Mouse (Mus musculus) spleen, postnatal 4 days (tissue): ENCODE results near the gene Cd164l2.

ENCODE experiments used
- DNase-seq, 2 experiments: peaks; one replicate each; pipeline ENCODE4 v3.0.0; 2022; ENCODE audit warnings: low spot score in 2 of 2

Cd164l2 gene

DNA sequence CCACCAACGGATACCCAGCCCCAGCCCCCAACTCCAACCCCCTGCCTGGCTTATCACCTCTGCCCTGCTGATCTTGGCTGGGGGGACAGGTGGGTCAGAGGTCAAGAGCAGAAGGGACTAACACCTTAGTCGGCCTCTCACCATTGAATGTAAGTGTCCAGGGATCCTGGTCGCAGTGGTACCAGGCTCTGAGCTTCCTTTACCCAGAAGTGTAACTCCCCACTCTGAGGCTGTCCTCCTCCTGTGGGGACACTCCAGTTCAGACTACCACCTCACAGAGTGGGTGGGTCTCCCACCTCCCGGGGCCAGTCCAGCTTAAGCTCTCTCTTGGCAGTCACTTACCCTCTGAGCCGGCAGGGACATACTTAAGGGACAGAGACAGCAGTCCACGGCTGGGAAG is 43.5 kb downstream of the Cd164l2 start:
- DNase-seq: no peak

DNA sequence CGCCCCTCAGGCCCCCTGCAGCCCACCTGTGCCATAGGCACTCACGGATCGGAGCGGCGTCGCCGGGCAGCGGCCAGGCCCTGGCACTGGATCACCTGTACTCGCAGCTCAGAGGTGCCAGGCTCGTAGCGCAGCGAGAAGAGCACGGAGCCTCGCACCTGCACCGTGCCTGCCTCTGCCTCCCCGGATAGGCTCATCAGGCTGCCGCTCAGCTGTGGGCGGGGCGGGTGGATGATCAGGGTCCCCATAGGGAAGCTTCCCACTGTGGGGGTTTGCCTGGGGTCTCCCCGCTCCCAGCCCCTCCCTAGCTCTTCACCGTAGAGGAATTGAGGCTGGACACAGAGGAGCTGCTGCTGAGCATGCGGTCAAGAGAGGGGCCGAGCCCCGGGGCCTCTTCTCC is 44.9 kb downstream of the Cd164l2 start:
- no peak for DNase-seq

DNA sequence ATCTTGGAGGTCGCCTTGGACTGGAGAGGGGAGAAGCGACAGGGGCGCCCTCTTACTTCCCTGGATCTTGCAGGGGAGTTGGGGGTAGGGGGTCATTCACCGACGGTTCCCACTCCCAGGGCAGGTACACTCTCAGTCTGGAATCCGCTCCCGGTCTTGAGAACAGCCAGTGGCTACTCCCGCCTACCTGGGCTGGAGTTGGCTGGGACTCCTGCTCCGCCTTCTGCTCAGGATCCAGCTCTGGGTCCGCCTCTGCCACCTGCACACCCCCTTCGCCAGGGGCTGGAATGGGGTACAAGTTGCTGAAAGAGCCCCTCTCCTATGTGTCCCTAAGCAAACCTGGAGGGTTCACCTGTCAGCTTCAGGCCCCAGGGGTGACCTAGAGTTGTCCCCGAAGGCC is 45.3 kb downstream of the Cd164l2 start:
- DNase-seq: no peak

DNA sequence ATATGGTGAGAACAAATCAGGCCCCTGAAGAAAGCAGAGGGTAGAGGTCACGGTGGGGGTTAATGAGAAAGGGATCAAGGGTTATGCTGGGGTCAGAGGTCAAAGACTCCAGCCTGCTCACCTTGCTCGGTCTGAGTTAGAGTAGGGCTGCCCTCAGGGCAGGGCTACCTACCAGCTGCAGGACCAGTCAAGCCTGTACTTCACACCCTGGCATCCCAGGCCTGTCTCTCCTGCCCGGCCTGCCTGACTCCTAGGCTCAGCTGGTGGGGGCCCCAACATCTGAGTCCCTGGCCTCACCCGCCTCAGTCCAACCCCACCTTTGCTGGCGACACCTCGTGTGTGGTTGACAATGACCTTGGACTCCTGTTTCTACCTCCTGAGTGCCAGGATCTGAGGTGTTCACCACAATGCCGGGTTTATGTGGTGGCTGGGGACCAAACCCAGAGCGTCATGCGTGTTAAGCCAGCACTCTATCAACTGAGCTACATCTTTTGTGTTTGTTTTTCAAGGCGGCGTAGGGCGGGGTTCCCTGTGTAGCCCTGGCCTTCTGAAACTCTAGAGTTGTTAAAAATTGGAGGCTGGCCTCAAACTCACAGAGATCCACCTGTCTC is 46.0 kb downstream of the Cd164l2 start:
- DNase-seq: no peak

DNA sequence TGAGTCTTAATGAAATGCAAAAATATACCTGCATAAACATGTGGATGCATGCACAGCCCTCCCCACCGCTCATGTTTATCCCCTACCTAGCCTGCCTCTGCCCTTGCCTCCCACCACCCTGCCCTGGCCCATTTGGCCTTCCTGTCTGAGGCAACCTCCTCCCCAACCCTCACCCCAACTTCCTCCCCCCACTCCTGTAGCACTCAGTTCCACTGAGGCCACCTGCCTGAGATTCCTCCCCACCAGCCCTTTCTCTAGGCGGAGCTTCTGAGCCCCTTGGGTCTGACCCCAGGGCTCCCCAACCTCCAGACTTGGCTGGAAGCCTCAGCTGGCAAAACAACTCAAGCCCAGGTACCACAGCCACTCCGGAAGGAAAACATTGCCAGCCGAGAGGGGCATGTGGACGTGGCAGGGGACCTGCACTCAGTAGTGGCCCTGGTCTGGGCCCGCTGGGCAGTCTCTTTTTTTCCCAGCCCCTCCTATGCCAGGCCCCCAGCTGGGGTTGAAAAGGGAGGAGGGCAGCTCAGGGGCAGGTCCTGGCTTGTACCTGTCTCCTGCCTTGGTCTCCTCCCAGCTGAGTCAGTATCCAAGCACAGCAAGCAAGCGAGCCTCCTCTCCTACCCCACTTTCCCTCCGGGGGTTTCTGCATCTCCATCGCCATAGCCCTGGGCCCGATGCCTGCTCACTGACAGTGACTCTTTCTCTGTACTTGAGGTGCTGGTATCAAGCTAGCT is 49.9 kb downstream of the Cd164l2 start:
- DNase-seq: peak in 1 of 2 experiments; percentile 67

DNA sequence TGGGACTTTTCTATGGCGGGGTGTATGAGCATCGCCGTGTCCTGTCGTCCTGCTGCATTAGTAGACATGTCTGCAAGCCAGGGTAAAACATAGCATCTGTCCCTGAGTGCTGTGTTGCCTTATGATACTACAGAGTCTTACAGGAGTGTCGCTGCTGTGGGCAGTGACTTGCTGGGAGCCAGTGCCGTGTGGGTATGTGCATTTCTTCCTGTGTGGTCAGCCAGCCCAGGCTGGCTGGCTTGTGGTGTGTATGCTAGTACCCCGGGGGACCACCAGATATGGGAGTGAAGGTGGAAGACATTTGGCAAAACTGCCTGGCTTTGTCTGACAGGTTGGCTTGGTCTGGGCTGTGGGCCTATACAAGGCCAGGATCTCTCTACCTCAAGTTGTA is 50.4 kb downstream of the Cd164l2 start:
- DNase-seq: no peak

DNA sequence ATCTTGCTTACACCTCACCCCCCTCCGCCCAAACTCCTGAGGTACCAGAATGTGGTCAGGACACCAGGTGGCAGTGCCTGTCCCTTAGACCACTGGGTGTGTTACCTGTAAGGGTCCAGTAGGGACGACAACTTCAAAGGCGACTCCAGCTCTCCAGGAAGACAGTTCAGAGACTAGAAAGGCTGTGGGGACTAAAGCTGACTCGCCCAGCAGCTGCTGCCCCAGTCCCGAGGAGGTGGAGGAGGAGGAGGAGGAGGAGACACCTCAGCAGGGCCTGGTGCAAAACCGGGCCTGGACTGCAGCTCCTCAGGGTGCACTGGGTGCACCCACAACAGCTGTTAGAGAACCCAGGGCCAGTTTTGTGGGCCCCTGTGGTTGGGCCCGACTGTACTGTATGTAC is 51.0 kb downstream of the Cd164l2 start, which contains the start of gene Sytl1:
Gene Sytl1 (minus strand): TSS at position 232 of the 400 bp plus-strand sequence.
- peak in 1 of 2 experiments; percentile 66 for DNase-seq

DNA sequence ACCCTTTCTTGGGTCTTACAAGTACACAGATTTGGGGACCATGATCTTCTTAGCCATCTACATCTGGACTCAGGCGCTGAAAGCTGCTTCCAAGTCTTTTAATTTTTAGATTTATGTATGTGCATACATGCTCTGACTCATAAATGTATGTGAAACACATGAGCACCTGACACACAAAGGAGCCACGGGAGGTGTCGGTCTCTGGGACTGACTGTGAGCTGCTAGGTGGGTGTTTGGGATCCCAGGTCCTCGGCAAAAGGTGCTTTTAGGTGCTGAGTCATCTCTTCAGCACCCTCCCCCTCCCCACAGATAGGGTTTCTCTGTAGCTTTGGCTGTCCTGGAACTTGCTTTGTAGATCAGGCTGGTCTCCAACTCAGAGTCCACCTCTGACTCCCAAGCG is 51.8 kb downstream of the Cd164l2 start:
- DNase-seq: no peak

DNA sequence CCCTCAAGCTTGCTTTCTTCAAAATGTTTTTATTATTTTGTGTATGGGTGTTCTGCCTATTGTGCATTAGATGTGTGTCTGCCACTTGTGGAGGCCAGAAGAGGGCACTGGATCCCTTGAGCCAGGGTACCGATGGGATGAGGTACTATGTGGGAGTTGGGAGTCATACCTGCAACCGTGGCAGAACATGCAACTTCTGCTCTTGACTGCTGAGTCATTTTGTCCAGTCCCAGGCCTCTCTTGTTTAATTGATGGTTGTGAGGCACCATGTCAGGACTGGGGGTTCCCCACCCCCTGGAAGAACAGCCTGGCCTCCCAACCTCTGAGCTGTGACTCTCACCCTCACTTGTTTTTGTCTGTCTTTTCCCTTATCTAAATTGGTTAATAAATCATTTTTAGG is 52.6 kb downstream of the Cd164l2 start:
- DNase-seq: no peak

DNA sequence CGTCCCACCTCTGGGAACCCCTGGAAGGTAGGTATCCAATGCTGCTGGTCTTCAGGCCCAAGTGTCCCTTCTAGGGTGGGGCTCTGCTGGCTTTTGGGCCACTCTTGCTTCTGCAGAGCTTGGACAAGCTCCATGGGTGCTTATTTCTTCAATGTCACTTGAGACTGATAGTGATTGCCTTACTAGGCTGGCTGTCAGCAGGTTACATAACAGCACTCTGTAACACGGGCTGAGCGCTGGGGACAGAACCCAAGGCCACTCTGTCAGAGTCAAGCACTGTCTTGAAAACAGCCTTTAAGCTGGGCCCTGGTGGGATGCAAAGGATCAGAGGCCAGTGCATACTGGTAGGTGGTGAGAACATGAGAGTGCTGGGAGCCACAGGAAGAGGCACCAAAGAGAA is 53.4 kb downstream of the Cd164l2 start:
- DNase-seq: no peak

DNA sequence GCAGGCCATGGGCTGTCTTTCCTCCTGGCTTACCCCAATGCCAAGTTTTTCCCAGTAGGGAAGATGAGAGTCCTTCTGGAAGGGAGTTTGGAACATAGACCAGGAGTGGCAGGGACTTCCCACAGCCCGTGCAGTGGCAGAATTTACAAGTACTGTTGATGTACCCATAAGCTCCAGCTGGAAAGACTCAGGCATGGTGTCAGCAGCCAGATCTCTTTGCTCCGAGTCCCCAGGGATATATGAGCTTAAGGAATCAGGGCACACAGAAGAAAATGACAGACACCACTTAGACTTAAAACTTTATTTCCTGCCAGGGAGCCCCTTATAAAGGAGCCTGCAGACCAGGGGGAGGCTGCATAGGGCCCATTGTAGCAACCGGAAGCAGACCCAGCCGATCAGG is 53.8 kb downstream of the Cd164l2 start:
- no peak for DNase-seq

DNA sequence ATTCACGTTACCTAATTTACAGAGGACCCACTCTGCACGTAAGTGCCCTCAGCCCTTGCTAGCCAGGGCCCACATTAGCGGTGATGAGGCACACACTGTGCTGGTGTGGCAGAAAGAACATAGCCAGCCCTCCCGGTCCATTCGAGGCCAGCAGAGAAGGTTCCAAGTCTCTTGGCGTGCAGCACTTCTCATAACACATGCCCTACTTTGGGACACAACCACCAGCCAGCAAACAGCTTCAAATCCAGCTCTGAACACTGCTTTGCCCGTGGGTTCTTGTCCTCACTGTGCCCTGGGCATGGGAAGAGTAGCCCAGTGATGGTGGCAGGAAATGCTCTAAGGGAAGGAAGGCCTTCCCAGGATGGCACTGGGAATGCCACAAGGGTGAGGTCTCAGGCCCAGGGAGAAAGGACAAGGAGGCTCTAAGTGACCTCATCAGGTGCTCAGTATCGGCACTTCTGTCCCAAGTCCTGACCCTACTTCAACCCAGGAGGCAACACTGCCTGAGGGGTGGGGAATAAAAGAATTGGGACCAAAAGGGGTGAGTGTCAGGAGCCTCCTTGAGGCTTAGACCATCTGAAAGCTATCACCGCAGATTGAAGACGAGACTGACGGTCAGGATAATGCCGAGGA is 54.4 kb downstream of the Cd164l2 start:
- DNase-seq: no peak

DNA sequence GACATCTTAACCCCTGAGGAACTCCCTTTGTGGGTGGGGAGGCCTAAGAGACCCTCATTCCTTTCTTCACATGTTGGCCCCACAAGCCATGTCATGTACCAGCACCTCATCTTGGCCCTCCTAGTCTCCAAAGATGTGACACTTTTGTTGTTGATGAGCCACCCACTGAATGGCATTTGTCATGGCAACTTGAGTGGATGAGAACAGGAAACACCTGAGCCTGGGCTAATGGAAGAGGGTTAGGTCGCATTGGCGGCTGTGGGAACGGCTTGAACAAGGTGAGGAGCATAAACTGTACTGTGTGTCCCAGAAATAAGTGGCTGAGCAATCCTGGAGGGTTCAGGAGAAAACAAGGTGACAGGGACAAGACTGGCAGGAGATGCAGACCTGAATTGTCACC is 57.0 kb downstream of the Cd164l2 start:
- no peak for DNase-seq

DNA sequence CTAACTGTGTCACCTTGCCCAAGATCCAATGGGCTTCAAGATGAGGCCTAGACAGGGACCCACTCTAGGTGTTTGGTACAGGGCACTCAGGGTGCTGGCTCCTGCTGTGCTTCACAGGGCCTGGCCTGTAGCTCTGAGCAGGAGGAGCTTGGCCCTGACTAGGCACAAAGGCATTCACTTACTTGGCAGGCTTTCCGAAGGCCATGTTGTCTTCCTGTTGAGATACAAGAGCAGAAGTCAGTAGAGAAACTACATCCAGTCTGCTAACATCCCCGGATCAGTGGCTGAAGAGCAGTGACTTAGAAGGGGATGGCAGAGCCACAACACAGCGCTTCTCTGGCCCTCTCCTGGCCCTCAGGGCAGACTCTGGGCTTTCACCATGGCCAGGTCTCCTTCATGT is 57.7 kb downstream of the Cd164l2 start:
- DNase-seq: no peak

DNA sequence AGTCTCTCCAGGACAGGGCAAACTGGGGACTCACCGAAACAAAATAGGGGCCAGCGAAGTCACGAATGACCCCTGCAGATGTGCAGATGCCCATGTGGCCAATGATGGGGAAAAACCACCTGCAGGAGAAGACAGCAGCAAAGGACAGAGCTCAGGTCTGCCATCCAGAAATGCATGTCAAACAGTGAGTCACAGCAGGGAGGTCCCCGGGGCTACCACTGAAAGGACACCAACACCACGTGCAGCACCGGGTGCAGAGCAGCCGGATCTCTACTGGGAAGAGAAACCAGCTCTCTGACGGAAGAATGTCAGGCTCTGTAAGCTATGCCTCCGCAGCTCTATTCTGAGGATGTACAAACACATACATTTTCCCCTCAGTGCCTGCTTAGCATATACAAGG is 59.0 kb downstream of the Cd164l2 start:
- DNase-seq: no peak
